Mouse (Mus musculus): ENCODE measurements around the gene Cela1.

Gene Cela1

DNA sequence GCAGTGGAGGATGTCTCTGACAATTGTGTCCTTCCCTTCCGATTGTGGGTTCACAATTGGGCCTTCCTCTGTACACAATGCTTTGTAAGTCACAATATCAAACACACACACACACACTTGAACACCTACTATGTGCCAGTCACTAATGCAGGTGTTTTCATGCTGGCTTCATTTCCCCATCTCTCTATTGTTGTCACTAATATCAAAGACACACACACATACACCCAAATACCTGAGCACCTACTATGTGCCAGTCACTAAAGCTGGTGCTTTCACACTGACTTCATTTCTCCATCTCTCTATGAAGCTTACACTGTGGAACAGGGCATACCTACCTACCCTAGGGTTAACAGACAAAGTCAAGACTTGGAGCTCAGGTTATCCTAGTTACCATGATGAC, 17.7 kb upstream of the Cela1 start:
- DNase-seq (ENCODE audit: low read depth, low spot score), result no peak

DNA sequence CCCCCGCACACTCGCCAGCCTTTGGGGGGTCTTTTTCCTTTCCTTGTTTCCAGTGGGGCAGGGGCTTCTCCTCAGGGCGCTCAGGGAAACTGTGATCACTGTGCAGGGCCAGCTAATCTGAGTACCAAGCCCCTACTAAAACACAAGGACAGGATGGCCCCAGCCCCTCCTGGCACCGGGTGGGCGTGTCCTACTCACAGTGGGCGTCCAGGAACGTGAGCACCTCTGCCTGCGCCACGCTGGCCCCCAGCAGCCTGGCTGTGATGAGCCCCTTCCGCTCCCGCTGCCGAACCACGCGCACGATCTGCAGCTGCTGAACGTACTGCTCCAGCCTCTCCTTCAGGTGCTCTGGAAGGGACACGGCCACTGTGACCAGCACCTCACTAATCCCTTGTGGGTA, 16.2 kb upstream of the Cela1 start:
- no peak for DNase-seq (ENCODE audit: low read depth, low spot score)

DNA sequence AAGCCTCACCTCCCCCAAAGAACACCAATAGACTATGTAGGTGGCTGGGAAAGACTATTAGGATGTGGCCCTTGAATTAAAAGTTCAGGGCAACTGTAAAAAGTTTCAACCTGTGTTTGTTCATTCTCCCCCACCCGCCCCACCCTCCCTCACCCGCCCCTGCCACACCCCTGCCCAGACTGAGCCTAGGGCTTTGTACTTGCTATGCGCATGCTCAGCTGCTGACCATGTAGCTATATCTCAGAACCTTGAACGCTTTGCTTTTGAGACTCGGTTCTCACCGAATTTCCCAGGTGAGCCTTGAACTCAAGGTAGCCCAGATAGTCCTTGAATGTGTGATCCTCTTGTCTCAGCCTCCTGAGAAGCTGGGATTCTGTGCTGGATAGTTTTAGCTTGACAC, 14.1 kb upstream of the Cela1 start:
- DNase-seq (ENCODE audit: low read depth, low spot score), result no peak

- DNase-seq (ENCODE audit: low read depth, low spot score), result no peak
Observed at GRCm38 (mm10) chr15:100701108-100701507, 13.4 kb upstream of the Cela1 start.

GRCm38 (mm10) chr15:100700424-100700823, 12.7 kb upstream of the Cela1 start:
- DNase-seq (ENCODE audit: low read depth, low spot score), result no peak

GRCm38 (mm10) chr15:100699386-100699785, 11.7 kb upstream of the Cela1 start:
- peak; percentile 59 for DNase-seq (ENCODE audit: low read depth, low spot score)

- no peak for DNase-seq (ENCODE audit: low read depth, low spot score)
Observed at GRCm38 (mm10) chr15:100698078-100698477, 10.4 kb upstream of the Cela1 start.

GRCm38 (mm10) chr15:100694406-100694805, 6.7 kb upstream of the Cela1 start:
- no peak for DNase-seq (ENCODE audit: low read depth, low spot score)

- DNase-seq (ENCODE audit: low read depth, low spot score), result no peak
Observed at GRCm38 (mm10) chr15:100691990-100692389, 4.3 kb upstream of the Cela1 start.

GRCm38 (mm10) chr15:100686989-100687388, 732 bp downstream of the Cela1 start:
- no peak for DNase-seq (ENCODE audit: low read depth, low spot score)

- DNase-seq (ENCODE audit: low read depth, low spot score), result no peak
Observed at GRCm38 (mm10) chr15:100686434-100686833, 1.3 kb downstream of the Cela1 start.

- DNase-seq (ENCODE audit: low read depth, low spot score), result no peak
Observed at GRCm38 (mm10) chr15:100685849-100686248, 1.9 kb downstream of the Cela1 start.

DNA sequence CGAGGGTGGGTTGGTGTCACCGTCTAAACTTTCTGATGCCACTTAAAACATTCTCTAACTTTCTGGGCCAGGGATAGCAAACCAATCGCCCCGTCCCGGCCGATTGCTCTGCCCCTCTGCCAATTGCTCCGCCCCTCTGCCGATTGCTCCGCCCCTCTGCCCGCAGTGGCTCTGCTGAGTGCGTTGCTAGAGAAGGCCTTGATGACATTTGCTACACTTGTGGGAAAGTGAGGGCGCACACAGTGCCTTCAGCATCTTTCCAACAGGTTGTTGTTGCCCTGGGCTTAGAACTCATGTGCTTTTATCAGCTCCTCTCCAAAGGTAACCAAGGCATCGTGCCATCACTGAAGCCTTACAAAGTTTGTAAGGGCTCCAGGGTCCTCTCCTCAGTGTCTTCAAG, 2.5 kb downstream of the Cela1 start:
- DNase-seq (ENCODE audit: low read depth, low spot score), result no peak

DNA sequence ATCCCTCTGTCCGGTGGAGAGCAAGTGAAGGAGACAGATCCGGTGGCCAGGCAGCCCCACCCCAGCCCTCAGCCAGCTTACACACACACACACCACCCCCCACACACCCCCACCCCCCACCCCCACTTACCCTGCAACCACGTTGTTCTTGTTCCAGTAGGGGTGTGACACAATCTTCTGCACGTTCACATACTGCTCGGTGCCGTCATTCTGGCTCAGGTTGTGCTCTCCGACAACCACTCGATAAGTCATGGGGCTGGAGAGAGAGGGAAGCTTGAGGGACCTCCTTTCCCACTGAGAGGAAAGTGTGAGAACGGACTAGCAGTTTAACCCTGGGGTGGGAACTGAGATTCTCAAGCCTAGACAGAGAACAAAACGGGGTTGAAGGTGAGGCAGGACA, 3.3 kb downstream of the Cela1 start:
- DNase-seq (ENCODE audit: low read depth, low spot score), result no peak

GRCm38 (mm10) chr15:100683041-100683440, 4.7 kb downstream of the Cela1 start:
- DNase-seq (ENCODE audit: low read depth, low spot score), result peak; percentile 85

DNA sequence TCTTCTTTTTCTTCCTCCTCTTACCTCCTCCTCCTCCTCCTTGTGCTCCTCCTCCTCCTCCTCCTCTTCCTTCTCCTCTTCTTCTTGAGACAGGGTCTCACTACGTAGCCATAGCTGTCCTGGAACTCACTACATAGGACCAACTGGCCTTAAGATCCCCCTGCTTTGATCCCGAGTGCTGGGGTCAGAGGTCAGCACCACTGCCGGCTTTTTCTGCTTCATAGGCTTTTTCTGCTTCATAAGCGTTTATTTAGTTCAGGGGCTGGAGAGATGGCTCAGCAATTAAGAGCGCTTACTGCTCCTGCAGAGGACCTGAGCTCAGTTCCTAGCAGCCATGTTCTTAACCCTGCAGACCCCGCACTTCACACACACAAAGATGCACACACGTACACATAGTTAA, 6.0 kb downstream of the Cela1 start:
- no peak for DNase-seq (ENCODE audit: low read depth, low spot score)

DNA sequence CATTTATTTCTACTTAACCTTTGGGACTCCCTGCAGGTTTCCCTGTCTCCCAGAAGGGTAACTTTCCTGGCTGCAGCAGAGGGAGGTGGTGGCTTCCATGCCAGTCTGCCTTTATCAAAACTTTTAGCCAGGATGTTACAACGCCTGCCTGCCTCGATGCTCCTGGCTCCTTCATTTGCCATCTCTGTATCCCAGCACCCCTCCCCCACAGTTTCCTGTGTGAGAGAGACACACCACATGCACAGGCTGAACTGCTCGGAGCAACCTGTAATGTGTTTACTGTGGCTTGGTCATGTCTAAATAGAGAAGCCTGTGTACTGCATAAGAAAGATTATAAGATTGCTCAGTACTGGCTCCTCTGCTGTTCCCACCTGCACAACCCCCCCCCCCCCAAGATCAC, 7.3 kb downstream of the Cela1 start:
- no peak for DNase-seq (ENCODE audit: low read depth, low spot score)

DNA sequence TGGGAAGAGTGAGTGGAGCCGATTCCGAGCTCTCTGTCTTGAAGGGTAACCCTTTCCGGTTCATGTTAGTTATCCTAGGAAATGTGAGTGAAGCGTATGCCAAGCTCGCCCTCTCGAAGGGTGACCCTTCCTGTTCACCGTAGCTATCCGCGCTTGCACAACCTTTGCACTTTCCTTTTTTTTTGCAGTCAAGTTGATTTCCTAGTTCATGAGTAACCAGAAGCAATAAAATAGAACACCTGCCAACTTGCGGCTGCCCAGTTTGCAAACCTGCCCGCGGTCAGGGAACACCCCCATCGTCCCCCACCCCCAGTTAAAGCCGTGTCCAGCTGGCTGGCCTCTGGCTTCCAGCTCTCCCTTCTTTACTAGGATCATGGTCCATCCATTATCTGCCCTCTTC, 8.7 kb downstream of the Cela1 start:
- DNase-seq (ENCODE audit: low read depth, low spot score), result no peak

GRCm38 (mm10) chr15:100678581-100678980, 9.1 kb downstream of the Cela1 start:
- no peak for DNase-seq (ENCODE audit: low read depth, low spot score)

- DNase-seq (ENCODE audit: low read depth, low spot score), result no peak
Observed at GRCm38 (mm10) chr15:100677675-100678074, 10.0 kb downstream of the Cela1 start.

DNA sequence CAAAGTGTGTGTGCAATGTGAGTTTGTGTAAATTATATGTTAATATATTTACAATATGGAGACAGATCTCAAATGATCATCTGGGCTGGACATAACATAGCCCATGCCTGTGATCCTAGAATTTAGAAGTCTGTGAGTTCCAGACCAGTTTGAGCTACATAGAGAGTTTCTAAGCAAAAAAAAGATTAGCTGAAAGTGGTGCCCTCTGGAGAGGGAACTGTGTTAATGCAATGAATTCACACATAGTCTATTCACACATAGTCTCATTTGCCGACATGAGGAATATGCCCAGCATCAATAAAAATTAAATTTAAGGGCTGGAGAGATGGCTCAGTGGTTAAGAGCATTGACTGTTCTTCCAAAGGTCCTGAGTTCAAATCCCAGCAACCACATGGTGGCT, 11.2 kb downstream of the Cela1 start:
- peak; percentile 56 for DNase-seq (ENCODE audit: low read depth, low spot score)

DNA sequence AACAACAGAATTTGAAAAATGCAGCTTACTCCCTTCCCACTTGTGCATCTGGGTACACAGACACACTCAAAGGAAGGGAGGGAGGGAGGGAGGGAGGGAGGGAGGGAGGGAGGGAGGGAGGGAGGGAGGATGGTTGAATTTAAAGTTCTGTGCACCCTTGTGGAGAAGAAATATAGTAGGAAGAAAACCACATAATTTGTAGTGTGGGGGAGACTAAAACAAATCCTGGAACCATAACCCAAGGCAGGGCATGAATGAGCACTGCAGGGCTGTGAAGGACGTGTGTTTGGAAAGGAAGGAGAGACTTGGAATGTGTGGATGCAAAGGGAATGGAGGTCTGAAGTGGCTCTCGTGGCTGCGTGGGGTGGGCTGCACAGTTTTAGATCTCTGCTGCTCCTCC, 12.2 kb downstream of the Cela1 start:
- no peak for DNase-seq (ENCODE audit: low read depth, low spot score)

DNA sequence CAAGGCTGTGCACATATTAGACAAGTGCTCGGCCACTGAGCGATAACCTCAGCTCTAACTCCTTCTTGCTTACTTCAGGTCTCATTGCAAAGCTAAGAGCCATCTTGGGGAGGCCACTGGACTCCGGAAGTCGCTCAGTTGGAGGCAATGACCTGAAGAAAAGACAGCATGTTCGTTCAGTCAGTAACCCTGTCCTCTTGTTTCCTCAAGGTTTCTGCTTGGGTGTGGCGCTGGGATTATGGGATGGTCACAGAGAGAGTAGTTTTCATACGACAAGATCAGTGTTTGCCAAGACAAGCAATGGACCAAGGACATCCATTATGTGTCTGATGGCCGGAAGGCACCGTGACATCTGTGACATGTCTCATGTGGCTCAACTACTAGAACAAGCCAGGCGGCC, 13.2 kb downstream of the Cela1 start:
- DNase-seq (ENCODE audit: low read depth, low spot score), result no peak

DNA sequence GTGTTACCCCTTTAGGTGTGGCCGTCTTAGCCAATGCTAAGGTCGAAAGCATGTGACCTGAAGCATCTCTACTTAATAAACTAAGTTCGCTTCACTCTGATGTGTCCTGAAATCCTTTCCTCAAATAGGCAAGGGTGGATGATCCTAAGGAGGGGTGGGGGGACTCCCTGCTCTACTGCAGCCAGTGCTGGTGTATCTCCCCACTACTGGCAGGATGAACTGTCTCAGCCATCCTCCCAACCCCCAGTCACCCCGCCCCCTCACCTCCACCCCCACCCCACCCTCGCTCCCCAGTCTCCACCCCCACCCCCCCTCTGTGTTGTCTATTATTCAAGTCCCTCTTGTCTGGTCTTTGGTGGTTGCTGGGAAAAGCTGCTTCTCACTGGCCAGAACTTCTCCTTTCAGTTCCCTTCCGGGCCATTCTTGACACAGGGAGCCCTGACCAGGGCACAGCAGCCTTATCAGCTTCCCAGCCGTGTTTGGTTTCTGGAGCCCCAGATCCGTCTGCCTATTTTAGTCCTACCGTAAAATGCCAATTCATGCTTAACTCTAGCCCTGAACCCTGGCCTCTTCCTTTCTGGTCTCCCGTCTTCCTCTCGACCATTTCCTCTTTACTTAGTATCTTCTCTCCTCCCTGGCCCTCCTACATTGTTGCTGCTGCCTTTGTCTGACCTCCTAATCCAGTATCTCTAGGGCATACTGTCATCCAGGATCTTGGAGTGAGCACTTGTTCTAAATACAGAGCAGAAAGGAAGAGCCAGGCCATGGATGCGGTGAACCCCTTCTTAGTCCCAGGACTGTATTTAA, 13.9 kb downstream of the Cela1 start:
- peak; percentile 74 for DNase-seq (ENCODE audit: low read depth, low spot score)
